Mouse (Mus musculus) stomach, embryonic 14.5 days (tissue): ENCODE results near the gene Rcn1. TPM values are rescaled to one million over a fixed set of nuclear protein-coding genes. Genes with fewer than 3 reads are reported as not detected.

Experiments
- ATAC-seq: fragments of 200-750 bp; cut with Nextera tagmentation; 2 replicates; pipeline ENCODE4 v1.8.0; 2017; ENCODE audit warnings: low read depth, moderate TSS enrichment; ENCODE audit not compliant: insufficient number of reproducible peaks, insufficient read depth, low FRiP score
- H3K27ac ChIP-seq: fragments of 300-500 bp; sonication (generic); 2 replicates; pipeline ENCODE4 v1.5.1; 2014; ENCODE audit warnings: mild to moderate bottlenecking, low read length, moderate library complexity, mixed read lengths
- H3K27me3 ChIP-seq: fragments of 300-500 bp; sonication (generic); 2 replicates; pipeline ENCODE4 v1.6.1; 2014; ENCODE audit warnings: low read length, control low read depth, mixed read lengths; ENCODE audit not compliant: control insufficient read depth, insufficient read depth
- H3K36me3 ChIP-seq: fragments of 300-500 bp; sonication (generic); 2 replicates; pipeline ENCODE4 v1.6.1; 2014; ENCODE audit warnings: mild to moderate bottlenecking, control low read depth, low read length, moderate library complexity, mixed read lengths; ENCODE audit not compliant: control insufficient read depth, insufficient read depth
- H3K4me1 ChIP-seq: fragments of 300-500 bp; sonication (generic); 2 replicates; pipeline ENCODE4 v1.6.1; 2014; ENCODE audit warnings: low read length, control low read depth, mixed read lengths; ENCODE audit not compliant: control insufficient read depth, insufficient read depth
- H3K4me2 ChIP-seq: fragments of 300-500 bp; sonication (generic); replicated peaks from 2 replicates; pipeline ENCODE4 v1.6.1; 2014; ENCODE audit warnings: low read depth, low read length, control low read depth
- H3K4me3 ChIP-seq: fragments of 300-500 bp; sonication (generic); 2 replicates; pipeline ENCODE4 v1.5.1; 2014; ENCODE audit warnings: low read depth, low read length, control low read depth
- H3K9ac ChIP-seq: fragments of 300-500 bp; sonication (generic); replicated peaks from 2 replicates; pipeline ENCODE4 v1.6.1; 2014; ENCODE audit warnings: low read depth, mild to moderate bottlenecking, control low read depth, low read length, moderate library complexity, mixed read lengths
- H3K9me3 ChIP-seq: fragments of 300-500 bp; sonication (generic); 2 replicates; pipeline ENCODE4 v1.6.1; 2016; ENCODE audit warnings: low read depth, low read length, control low read depth; ENCODE audit not compliant: control insufficient read depth
- WGBS: fragments of 180-500 bp; shearing (Covaris S2); extraction: QIAGEN DNeasy Blood & Tissue Kit; methylation state at CpG from one replicate; pipeline ENCODE4 v1.1.7; 2014; 5-methylcytosine and 5-hydroxymethylcytosine counted together
- polyA plus RNA-seq: library from polyadenylated mRNA; unstranded; fragments of >200 nt; fragmentation: Nextera tagmentation; extraction: Ambion mirVana; gene quantifications from 2 replicates; pipeline ENCODE4 v1.2.1, GENCODE M21; 2014

The Rcn1 gene
- polyA plus RNA-seq, 1 experiment from 2014 or later: 76.2 TPM

DNA sequence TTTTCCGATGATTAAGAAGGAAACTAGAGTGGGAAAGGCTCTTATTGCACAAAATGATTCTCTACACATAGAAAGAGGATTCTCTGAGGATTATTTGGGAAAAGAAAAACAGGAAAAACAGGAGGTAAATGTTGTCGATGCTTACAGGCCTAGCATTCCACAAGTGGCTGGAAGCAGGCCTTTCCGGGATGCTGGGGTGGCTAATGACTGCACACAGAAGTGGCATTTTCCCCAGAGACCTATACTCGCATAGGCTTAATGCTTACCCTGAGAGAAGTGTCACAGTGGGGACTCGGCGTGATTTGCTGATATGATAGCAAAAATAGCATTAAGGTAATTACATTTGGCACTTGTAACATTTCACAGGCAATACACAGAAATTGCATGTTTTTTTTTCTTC, 50.2 kb downstream of the Rcn1 start:
- no peak overlapping the region for H3K4me2 ChIP-seq
- no peaks in the 10 kb centered on the region for H3K9me3 ChIP-seq
- H3K27ac ChIP-seq: no peak overlapping the region
- no peak overlapping the region for H3K9ac ChIP-seq
- H3K27me3 ChIP-seq: no peaks in the 10 kb centered on the region
- H3K4me3 ChIP-seq: no peak overlapping the region
- ATAC-seq: no peak
- H3K4me1 ChIP-seq: no peaks in the 10 kb centered on the region
- WGBS: 79% methylated on average over 6 of the region's 6 CpGs
- H3K36me3 ChIP-seq: no peaks in the 10 kb centered on the region

DNA sequence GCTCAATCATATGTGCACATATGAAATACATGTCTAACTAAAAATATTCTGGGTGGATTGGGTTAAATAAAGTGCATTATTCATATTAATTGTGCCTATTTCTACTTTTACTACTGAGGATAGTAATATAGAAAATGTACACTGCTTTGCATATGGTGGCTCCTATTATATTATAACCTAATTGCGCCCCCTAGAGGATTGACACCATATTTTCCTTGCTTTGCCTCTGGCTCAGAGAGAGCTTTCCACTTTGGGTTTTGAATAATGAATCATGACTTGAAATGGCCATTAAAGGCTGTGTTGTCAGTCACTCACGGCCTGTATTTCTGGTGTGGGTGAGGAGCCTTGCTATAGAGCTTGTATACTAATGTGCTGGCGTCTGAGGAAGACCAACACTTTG, 59.1 kb downstream of the Rcn1 start:
- H3K27ac ChIP-seq: no peak overlapping the region
- no peak overlapping the region for H3K9ac ChIP-seq
- H3K36me3 ChIP-seq: no peaks in the 10 kb centered on the region
- 62% methylated on average over 3 of the region's 3 CpGs for WGBS
- no peak for ATAC-seq
- H3K27me3 ChIP-seq: no peaks in the 10 kb centered on the region
- no peak overlapping the region for H3K4me2 ChIP-seq
- H3K4me3 ChIP-seq: no peak overlapping the region
- H3K9me3 ChIP-seq: no peaks in the 10 kb centered on the region
- no peaks in the 10 kb centered on the region for H3K4me1 ChIP-seq

DNA sequence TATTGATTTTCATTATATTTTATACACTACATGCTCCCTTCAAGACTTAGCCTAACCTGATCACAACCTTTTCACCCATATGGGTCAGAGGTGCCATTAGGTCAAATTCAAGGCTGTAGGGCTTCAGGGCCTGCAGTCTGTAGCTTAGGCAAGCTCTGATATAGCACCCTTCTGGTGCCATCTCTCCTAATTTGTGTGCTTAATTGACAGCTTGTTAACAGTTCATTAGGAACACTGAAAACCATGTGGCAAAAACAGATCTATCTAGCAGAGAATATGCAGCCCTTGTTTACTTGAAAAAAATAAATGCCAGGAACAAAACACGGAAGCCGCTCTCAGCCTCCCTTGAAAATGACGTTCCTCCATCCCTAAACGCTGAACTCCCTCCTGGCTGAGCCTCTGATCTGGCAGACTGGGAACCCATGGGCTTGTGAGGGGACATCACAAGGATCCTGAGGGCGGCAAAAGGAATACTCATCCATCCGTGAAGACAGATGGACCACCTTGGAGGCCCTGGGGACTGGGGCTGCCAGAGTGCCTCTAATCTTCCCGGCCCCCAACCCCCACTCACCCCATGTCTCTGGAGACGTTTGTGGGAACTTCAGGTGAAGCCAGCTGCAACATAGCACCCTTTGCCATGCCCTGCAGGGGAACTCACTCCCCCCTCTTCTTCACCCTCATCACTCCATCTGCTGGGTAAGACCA, 61.8 kb downstream of the Rcn1 start:
- Histone ChIP-seq H3K9ac (no peak overlapping the region), H3K4me2 (no peak overlapping the region), H3K36me3 (no peaks in the 10 kb centered on the region), H3K9me3 (no peaks in the 10 kb centered on the region), H3K27me3 (no peaks in the 10 kb centered on the region), H3K4me3 (no peak overlapping the region), H3K27ac (no peak overlapping the region), H3K4me1 (no peaks in the 10 kb centered on the region)
- 37% methylated on average over 8 of the region's 8 CpGs for WGBS
- no peak for ATAC-seq

DNA sequence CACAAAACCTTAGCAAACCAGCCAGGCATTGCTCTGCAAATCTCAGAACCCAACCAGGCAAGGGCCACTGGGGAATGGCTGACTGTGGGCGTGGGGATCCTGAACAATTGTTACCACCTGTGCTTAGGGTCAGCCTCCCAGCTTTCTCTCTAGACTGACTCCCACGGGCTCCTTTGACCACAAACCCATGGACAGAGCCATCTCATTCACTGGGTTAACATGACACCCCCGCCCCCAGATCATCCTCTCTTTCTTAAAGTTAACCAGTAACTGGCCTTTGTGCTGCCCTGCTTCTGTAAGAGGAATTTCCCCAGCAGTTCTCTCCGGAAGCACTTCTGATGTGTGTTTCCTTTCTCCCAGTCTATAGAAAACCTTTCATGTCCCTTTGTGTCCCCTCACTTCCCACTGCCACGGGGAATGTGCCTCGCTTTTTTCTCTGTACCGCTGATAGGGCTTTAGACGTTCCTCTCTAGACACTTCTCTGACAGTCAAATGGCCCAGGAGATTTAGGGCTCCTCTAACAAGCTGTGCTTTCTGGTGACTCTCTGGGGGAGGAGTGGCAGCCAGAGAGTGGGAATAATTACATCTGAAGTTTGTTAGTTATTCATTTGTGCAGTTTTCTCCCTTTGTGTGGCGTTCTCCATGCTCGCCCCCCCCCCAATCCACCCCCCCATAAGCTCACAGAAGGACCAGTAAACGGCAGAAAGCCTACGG, 62.6 kb downstream of the Rcn1 start:
- H3K4me2 ChIP-seq: no peak overlapping the region
- no peak for ATAC-seq
- no peak overlapping the region for H3K9ac ChIP-seq
- H3K27ac ChIP-seq: no peak overlapping the region
- WGBS: 29% methylated on average over 12 of the region's 12 CpGs
- no peaks in the 10 kb centered on the region for H3K36me3 ChIP-seq
- no peaks in the 10 kb centered on the region for H3K4me1 ChIP-seq
- H3K9me3 ChIP-seq: no peaks in the 10 kb centered on the region
- H3K27me3 ChIP-seq: no peaks in the 10 kb centered on the region
- no peak overlapping the region for H3K4me3 ChIP-seq

Other genes starting within 250 kb of the Rcn1 start
- 0.26 TPM in 1 of 2 replicates, not detected in the other for gene Them7, start 175.0 kb downstream of the Rcn1 start, polyA plus RNA-seq